Mouse (Mus musculus) heart, postnatal 25 days (tissue): ENCODE measurements at regions not wholly inside any gene's neighbourhood (a gene's known extent, or its start where the extent isn't known, plus 50 kb on each side); places are given as distances from the start of the nearest gene placed in this dataset.

Experiments
- DNase-seq: peaks from one replicate; pipeline ENCODE4 v3.0.0; 2022; ENCODE audit warnings: low spot score
- intact Hi-C: fragments of 180-260 bp; cut with DNase I; formaldehyde crosslinking; loops from one replicate; pipeline ENCODE4 v1.15.1; 2025

GRCm38 (mm10) chr4:31768026-31768626, 195.8 kb upstream of the Map3k7 start:
- intact Hi-C loops: no loop called here
- DNase-seq: no peak

GRCm38 (mm10) chr4:31769325-31769724, 194.6 kb upstream of the Map3k7 start:
- intact Hi-C loops: no loop called here
- DNase-seq: no peak

- no peak for DNase-seq
- intact Hi-C loops: no loop called here
Measured at GRCm38 (mm10) chr4:31786284-31786683, 177.6 kb upstream of the Map3k7 start.

GRCm38 (mm10) chr4:31817574-31818240, 146.2 kb upstream of the Map3k7 start:
- no peak for DNase-seq
- intact Hi-C loops: no loop called here

DNA sequence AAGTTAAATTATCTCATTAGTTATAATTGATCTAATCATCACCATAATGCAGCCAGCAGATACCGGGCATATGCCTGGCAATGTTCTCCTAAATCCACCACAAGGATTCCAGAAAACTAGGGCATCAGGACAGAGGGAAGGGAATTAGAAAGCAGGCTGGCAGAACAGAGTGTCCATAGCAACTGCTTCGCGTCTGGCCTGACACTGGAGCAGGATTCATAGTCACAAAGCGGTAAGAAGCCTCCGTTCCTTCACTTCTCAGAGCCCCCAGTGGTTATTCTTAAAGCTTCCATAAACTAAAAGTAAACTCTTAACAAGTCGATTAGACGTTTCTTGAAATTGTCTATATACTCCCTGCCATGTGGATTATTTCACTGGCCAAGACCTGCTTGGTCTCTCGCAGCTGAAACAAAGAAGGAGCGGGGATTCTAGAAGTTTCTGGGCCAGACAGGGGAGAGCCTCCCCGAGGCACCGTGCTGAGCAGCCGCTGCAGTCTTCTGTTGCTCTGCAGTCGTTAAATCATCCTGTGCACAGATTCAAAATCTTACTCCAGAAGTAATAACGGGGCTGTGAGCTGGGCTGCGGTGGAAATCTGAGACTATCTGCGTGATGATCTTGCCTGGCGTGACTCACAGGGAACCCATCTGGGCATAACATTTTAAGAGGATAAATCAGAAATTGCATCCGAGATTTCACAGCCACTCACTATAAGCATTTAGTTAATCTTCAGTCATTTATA, 144.2 kb upstream of the Map3k7 start:
- no peak for DNase-seq

GRCm38 (mm10) chr4:31823574-31824348, 140.1 kb upstream of the Map3k7 start:
- intact Hi-C loops: no loop called here
- DNase-seq: no peak

More for the DNA sequence above, 144.2 kb upstream of the Map3k7 start:
- intact Hi-C loops: no loop called here

DNA sequence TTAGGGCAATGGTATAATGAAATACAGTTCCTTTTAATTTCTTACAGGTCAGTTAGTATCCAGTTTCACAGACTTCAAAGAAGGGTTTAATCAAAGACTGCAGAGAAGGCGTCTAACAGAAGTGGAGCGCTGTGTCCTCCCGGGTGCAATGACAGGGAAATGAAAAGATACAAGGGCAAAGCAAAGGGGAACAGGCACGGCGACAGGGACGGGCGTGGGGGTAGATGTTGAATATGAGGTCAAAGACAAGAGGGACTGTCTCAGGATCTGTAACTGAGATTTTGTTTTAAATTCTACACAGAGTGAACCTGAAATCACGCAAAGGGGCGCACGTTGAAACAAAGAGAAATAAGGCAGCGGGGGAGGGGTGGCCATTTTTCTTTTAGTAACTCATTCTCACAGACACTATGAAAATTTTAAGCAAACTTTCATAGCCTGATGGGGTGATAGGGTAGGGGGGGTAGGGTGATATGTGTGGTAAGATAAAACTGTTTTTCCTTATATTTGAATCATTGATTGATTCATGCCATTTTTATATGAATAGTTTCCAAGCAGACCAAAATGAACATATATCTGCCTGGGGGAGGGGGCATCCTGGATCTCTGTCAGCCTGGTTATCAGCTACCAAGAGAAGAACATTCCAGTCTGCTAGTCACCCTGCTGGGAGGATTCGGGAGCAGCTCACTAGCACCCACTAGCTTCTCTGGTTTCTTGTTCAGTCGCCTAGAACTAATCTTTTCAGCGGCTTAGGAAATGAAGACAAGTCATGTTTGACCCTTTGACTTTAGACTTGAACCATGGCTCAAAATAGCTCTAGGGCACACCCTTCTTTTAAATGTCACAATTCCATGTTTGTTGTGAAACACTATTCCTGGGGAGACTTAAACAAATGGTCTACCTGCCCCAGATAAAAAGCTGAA, 139.1 kb upstream of the Map3k7 start:
- DNase-seq: no peak
- intact Hi-C loops: no loop called here

DNA sequence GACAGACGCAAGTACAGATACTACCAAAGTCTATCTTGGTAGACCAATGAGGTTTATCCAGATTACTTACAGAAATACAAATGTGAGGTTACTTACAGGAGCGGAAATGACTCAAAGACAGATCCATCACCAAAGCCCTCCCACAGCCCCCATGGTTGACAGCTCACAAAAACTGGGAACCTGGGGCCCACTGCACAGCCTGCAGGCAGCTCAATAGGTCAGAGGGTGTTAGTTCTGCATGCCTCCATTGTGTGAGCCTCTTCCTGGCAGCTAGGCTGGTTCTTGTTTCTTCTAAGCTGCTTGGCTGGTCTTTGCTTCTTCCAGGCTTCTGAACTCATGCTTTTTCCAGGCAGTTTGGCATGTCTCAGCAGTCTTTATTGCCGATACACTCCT, 138.5 kb upstream of the Map3k7 start:
- intact Hi-C loops: no loop called here
- no peak for DNase-seq

- no peak for DNase-seq
- intact Hi-C loops: no loop called here
Measured at GRCm38 (mm10) chr4:31826661-31827060, 137.2 kb upstream of the Map3k7 start.

GRCm38 (mm10) chr4:31827266-31827665, 136.6 kb upstream of the Map3k7 start:
- intact Hi-C loops: no loop called here
- DNase-seq: no peak

DNA sequence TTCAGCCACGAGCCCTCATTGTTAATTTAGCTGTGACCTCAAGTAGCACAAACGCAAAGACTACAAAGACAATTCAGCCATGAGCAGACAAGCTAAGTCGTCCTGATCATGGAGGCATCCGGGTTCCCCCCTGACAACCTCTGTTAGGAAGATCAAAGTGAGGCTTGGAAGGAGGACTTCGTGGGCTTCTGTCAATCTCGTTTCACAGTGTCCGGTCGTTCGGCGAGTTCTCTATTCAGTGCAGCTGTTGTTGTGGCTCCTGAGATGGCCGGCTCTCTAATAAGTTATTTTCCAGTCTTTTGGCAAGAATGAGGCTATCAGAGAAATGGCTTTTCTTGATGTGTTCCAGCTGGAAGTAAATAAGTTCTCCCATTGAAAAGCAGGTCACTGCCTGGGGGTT, 133.7 kb upstream of the Map3k7 start:
- no peak for DNase-seq
- intact Hi-C loops: no loop called here

DNA sequence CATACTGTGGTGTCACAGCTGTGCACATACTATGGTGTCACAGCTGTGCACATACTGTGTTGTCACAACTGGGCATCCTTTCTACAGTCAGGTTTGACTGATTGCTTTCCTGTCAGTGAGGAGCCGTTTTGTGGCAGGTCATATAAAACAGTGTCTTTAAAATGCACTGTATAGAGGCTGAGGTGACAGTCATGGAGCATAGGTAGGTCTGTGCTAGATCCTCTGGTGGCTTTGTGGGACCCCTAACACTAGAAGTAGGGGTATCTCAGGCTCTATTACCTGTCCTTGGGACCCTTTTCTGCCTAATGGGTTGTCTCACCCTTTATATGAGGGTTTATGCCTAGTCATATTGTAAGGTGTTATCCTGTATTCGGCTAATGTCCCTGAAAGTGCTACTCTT, 132.4 kb upstream of the Map3k7 start:
- no peak for DNase-seq
- intact Hi-C loops: no loop called here

DNA sequence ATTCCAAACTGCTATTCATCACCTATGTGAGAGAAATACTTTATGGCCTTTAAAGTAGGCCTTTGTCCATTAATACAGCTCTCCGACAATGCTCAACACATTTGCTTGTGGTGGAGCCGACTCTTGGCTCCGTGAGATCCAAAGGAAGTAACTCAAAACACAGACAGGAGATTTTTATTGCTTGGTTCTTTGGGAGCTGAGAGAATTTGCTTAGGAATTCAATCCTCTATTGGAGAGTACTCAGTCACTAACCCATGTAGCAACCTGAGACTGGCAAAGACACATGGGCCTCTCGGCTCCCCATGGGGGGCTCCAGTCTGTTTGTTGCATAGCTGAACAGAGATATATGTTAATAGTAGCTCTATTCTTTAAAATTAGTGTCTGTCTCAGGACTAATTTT, 130.1 kb upstream of the Map3k7 start:
- no peak for DNase-seq
- intact Hi-C loops: no loop called here

DNA sequence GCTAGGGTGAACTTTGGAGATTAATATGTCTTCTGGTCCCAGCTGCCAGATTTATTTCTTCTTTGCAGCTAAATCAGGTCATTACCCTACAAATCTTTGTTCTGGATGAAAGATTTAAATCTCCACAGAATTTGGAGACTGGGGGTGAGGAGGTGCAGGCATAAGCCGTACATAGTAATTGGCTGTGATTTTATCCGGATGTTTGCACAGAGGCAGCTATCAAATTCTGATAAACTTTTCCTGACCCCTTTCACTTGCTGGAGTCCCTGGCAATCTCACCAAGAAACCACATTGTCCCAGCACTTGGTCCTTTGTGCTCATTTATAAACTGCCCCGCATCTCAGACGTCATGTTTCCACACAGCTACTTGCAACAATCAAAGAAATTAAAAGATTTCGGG, 128.8 kb upstream of the Map3k7 start:
- intact Hi-C loops: no loop called here
- no peak for DNase-seq

DNA sequence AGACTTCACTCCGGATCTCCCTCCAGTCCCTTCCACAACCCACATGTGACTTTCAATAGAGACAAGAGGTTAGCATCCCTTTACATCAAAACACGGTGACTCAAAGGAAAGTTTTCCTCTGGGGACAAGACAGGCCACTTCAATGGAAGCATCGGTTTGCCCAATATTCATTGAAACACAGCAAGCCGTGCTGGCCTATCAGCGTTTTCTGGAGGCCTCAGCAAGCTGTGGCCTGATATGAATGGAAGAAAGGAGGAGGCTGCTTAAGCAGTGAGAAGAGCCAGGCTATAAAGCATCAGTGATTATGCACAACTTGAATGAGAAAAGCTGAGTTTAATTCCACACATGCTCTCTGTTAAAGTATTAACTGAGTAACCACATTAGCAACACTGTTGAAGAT, 125.3 kb upstream of the Map3k7 start:
- DNase-seq: no peak
- intact Hi-C loops: no loop called here

GRCm38 (mm10) chr4:31849763-31850162, 114.1 kb upstream of the Map3k7 start:
- DNase-seq: no peak
- intact Hi-C loops: no loop called here

DNA sequence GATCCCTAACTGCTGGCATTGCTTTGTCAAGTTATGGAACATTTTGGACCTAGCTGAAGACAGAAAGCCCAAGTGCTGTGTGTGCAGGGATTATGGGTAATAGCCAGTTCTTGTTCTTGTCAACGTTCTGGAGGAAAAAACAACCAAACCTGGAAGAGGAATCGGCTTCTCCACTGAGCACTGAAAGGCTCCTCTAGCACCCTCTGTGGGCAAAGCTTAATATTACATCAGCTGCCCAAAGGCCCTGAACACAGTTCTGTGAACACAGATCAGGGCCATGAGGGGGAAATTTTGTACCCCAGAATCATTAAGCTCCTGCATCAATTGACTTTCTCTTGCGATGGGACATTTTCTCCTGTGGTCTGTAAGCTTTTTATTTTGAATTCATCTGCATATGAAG, 112.9 kb upstream of the Map3k7 start:
- intact Hi-C loops: no loop called here
- DNase-seq: no peak

DNA sequence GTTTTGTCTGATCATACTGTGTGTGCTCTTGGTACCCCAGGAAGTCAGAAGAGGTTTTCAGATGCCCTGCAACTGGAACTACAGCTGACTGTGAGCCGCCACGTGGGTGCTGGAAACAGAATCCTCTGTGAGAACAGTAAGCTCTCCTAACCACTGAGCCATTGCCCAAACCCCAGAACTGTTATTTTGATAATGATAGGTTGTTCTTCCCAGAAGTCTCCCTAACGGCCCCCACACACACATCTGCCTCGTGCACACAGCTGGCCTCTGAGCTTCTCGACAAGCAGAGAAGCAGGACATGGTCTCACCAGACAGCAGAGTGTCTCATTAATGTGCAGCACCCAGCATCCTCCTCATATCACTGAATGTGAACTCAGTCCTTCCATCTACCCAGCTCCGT, 110.0 kb upstream of the Map3k7 start:
- intact Hi-C loops: no loop called here
- no peak for DNase-seq

- intact Hi-C loops: no loop called here
- no peak for DNase-seq
Measured at GRCm38 (mm10) chr4:31860389-31860788, 103.5 kb upstream of the Map3k7 start.

DNA sequence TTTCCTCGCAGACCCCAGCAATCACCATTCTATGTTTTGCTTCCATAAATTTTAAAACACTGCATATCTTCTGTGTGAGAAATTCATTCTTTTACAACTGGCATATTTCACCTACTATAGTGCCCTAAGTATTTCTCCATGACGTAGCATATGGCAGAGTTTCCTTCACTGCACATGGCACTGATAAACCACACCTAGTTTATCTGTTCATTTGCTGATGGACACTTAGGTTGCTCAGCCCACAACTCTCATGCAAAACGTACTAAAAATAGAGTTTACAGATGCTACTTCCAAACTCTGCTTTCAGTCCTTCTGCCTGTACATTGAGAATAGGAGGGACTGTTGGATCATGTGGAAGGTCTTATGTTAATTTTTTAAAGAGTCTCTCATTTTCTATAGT, 102.7 kb upstream of the Map3k7 start:
- intact Hi-C loops: no loop called here
- DNase-seq: no peak
